Mouse (Mus musculus) lung, postnatal 0 days (tissue): Measurements from ENCODE around the gene 4930579G24Rik. TPM values are rescaled to one million over a fixed set of nuclear protein-coding genes. Genes with fewer than 3 reads are reported as not detected.

Experiments used
- ATAC-seq: fragments of 200-750 bp; cut with Nextera tagmentation; 2 replicates; pipeline ENCODE4 v1.8.0; 2017; ENCODE audit warnings: moderate library complexity
- DNase-seq: peaks from one replicate; pipeline ENCODE4 v3.0.0-alpha.2; 2016; ENCODE audit warnings: low spot score
- H3K27ac ChIP-seq: fragments of 300-500 bp; sonication (generic); 2 replicates; pipeline ENCODE4 v1.5.1; 2014; ENCODE audit warnings: antibody characterized with exemption, mild to moderate bottlenecking, low read length, mixed read lengths
- H3K27me3 ChIP-seq: fragments of 300-500 bp; sonication (generic); replicated peaks from 2 replicates; pipeline ENCODE4 v1.6.1; 2014; ENCODE audit warnings: low read length, mixed read lengths; ENCODE audit not compliant: insufficient read depth
- H3K36me3 ChIP-seq: fragments of 300-500 bp; sonication (generic); 2 replicates; pipeline ENCODE4 v1.6.1; 2014; ENCODE audit warnings: low read length, mixed read lengths; ENCODE audit not compliant: insufficient read depth
- H3K4me1 ChIP-seq: fragments of 300-500 bp; sonication (generic); 2 replicates; pipeline ENCODE4 v1.6.1; 2014; ENCODE audit warnings: antibody characterized with exemption, low read depth, low read length, mixed read lengths; ENCODE audit not compliant: insufficient read depth
- H3K4me2 ChIP-seq: fragments of 300-500 bp; sonication (generic); replicated peaks from 2 replicates; pipeline ENCODE4 v1.6.1; 2014; ENCODE audit warnings: low read depth, mild to moderate bottlenecking, low read length, moderate library complexity, mixed read lengths
- H3K4me3 ChIP-seq: fragments of 300-500 bp; sonication (generic); 2 replicates; pipeline ENCODE4 v1.5.1; 2014; ENCODE audit warnings: low read depth, low read length
- H3K9ac ChIP-seq: fragments of 300-500 bp; sonication (generic); replicated peaks from 2 replicates; pipeline ENCODE4 v1.6.1; 2014; ENCODE audit warnings: low read depth, mild to moderate bottlenecking
- H3K9me3 ChIP-seq: fragments of 300-500 bp; sonication (generic); 2 replicates; pipeline ENCODE4 v1.6.1; 2016; ENCODE audit warnings: low read length, mixed read lengths
- CTCF ChIP-seq: IDR thresholded peaks from 2 replicates; pipeline ENCODE4 v1.5.1; 2016; ENCODE audit warnings: antibody characterized with exemption, mild to moderate bottlenecking
- EP300 ChIP-seq: IDR thresholded peaks from 2 replicates; pipeline ENCODE4 v1.6.1; 2016; ENCODE audit warnings: antibody characterized with exemption, mild to moderate bottlenecking, control low read depth
- WGBS: fragments of 180-500 bp; shearing (Covaris S2); extraction: QIAGEN DNeasy Blood & Tissue Kit; methylation state at CpG from one replicate; pipeline ENCODE4 v1.1.7; 2014; 5-methylcytosine and 5-hydroxymethylcytosine counted together
- polyA plus RNA-seq: library from polyadenylated mRNA; unstranded; fragments of >200 nt; fragmentation: Nextera tagmentation; extraction: Ambion mirVana; gene quantifications from 2 replicates; pipeline ENCODE4 v1.2.1, GENCODE M21; 2015

Gene 4930579G24Rik
- 4.3 and 5.3 TPM in 2 replicates for polyA plus RNA-seq

- Histone ChIP-seq H3K4me2 (peak within 1 kb of the TSS; percentile 82), H3K36me3 (0 out of 2 replicates have a peak, but pooled peaks cover 4% of the 10 kb centered on the region), H3K9ac (peak within 1 kb of the TSS; percentile 62), H3K4me1 (peaks cover 4% of the 10 kb centered on the region; the same call in 1 of the 2 replicates), H3K4me3 (peak within 1 kb of the TSS; percentile 76), H3K27me3 (no peaks in the 10 kb centered on the region), H3K9me3 (no peaks in the 10 kb centered on the region), H3K27ac (peak within 1 kb of the TSS; percentile 81)
- DNase-seq (peak; percentile 100), ATAC-seq (peak; percentile 98)
- WGBS = under 1% methylated on average over 51 of the region's 60 CpGs
- TF ChIP-seq CTCF (no peak; the same call in 1 of the 2 replicates), EP300 (no peak)
These were observed at the start of gene 4930579G24Rik for GRCm38 (mm10) chr3:79628561-79629415. Gene 4930579G24Rik (plus strand): TSS chr3:79629079.

GRCm38 (mm10) chr3:79579891-79580575, 48.8 kb upstream of the 4930579G24Rik start:
- Histone ChIP-seq H3K4me3 (no peak overlapping the region), H3K27me3 (no peaks in the 10 kb centered on the region), H3K4me2 (no peak overlapping the region), H3K27ac (no peak overlapping the region), H3K36me3 (no peaks in the 10 kb centered on the region), H3K9ac (no peak overlapping the region), H3K9me3 (no peaks in the 10 kb centered on the region), H3K4me1 (no peaks in the 10 kb centered on the region)
- 51% methylated on average over 5 of the region's 5 CpGs for WGBS
- DNase-seq (no peak), ATAC-seq (no peak)
- TF ChIP-seq CTCF (no peak), EP300 (no peak)

GRCm38 (mm10) chr3:79586804-79587203, 42.1 kb upstream of the 4930579G24Rik start:
- DNase-seq = peak; percentile 93
- WGBS = 2% methylated on average over 6 of the region's 6 CpGs
- Histone ChIP-seq H3K4me2 (no peak overlapping the region), H3K27ac (no peak overlapping the region), H3K36me3 (no peaks in the 10 kb centered on the region), H3K4me1 (no peaks in the 10 kb centered on the region), H3K4me3 (no peak overlapping the region), H3K27me3 (no peaks in the 10 kb centered on the region), H3K9ac (no peak overlapping the region), H3K9me3 (no peaks in the 10 kb centered on the region)
- peak; percentile 75 for ATAC-seq
- TF ChIP-seq EP300 (no peak), CTCF (peak; percentile 98)

GRCm38 (mm10) chr3:79589671-79590070, 39.2 kb upstream of the 4930579G24Rik start:
- 65% methylated on average over 2 of the region's 2 CpGs for WGBS
- no peak overlapping the region for H3K4me3 ChIP-seq

GRCm38 (mm10) chr3:79590863-79591792, 37.8 kb upstream of the 4930579G24Rik start, which contains the start of gene Ppid:
Gene Ppid (plus strand): TSS chr3:79591342.
- H3K9me3 ChIP-seq = no peaks in the 10 kb centered on the region
- peak within 1 kb of the TSS; percentile 66 for H3K4me3 ChIP-seq
- H3K4me1 ChIP-seq = 0 out of 2 replicates have a peak, but pooled peaks cover 3% of the 10 kb centered on the region
- H3K36me3 ChIP-seq = peaks cover 1% of the 10 kb centered on the region; the same call in 1 of the 2 replicates
- no peaks in the 10 kb centered on the region for H3K27me3 ChIP-seq
- peak within 1 kb of the TSS; percentile 75 for H3K9ac ChIP-seq
- peak; percentile 95 for DNase-seq
- peak; percentile 93 for ATAC-seq
- H3K27ac ChIP-seq = peak within 1 kb of the TSS; percentile 76
- TF ChIP-seq EP300 (peak; percentile 75), CTCF (peak; percentile 42; the same call in 1 of the 2 replicates)
- H3K4me2 ChIP-seq = peak within 1 kb of the TSS; percentile 75
- WGBS = 3% methylated on average over 56 of the region's 63 CpGs

More at GRCm38 (mm10) chr3:79589671-79590070, 39.2 kb upstream of the 4930579G24Rik start:
- no peaks in the 10 kb centered on the region for H3K27me3 ChIP-seq
- ATAC-seq (no peak), DNase-seq (no peak)
- no peaks in the 10 kb centered on the region for H3K9me3 ChIP-seq
- TF ChIP-seq CTCF (no peak), EP300 (no peak)
- H3K4me1 ChIP-seq = 0 out of 2 replicates have a peak, but pooled peaks cover 3% of the 10 kb centered on the region
- H3K9ac ChIP-seq = no peak overlapping the region
- no peak overlapping the region for H3K4me2 ChIP-seq
- H3K36me3 ChIP-seq = no peaks in the 10 kb centered on the region
- no peak overlapping the region for H3K27ac ChIP-seq
